Mouse (Mus musculus) lung, postnatal 0 days (tissue): ENCODE results near the gene Kcnj9.

Experiments
- CTCF ChIP-seq: IDR thresholded peaks from 2 replicates; pipeline ENCODE4 v1.5.1; 2016; ENCODE audit warnings: antibody characterized with exemption, mild to moderate bottlenecking
- EP300 ChIP-seq: IDR thresholded peaks from 2 replicates; pipeline ENCODE4 v1.6.1; 2016; ENCODE audit warnings: antibody characterized with exemption, mild to moderate bottlenecking, control low read depth

DNA sequence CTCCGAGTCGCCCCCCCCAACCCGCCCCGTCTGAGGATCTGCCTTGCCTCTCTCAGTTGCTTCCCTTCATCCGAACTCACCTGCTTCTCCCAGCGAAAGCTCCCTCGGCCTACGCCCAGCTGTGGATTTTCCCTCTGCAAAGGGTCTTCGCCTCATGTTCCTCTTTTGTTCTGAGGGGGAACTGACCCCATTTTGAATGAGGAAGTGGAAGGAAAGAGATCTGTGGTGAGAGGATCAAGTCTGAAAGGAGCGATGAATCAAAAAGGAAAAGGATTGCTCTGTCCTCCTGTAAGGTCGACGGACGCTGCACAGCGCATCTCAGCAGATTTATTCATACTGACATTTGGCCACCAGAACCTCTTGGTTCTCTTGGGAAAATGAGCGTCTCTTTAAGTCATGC is 6.7 kb upstream of the Kcnj9 start:
- TF ChIP-seq CTCF: no peak
- no peak for TF ChIP-seq EP300
